Mouse (Mus musculus) kidney, adult 2 months (tissue): ENCODE measurements around the gene Zfp213.

Source experiments
- CTCF ChIP-seq: fragments of 200-500 bp; conservative IDR thresholded peaks from 2 replicates; pipeline ENCODE4 v1.5.1; 2011; ENCODE audit warnings: low read depth, mild to moderate bottlenecking, control low read depth, low read length, moderate library complexity, mixed read lengths; ENCODE audit not compliant: insufficient read depth, insufficient read length
- POLR2A ChIP-seq: fragments of 200-500 bp; IDR thresholded peaks from one replicate; pipeline ENCODE4 v1.6.1; 2011; ENCODE audit warnings: low read depth, low read length, control low read depth

DNA sequence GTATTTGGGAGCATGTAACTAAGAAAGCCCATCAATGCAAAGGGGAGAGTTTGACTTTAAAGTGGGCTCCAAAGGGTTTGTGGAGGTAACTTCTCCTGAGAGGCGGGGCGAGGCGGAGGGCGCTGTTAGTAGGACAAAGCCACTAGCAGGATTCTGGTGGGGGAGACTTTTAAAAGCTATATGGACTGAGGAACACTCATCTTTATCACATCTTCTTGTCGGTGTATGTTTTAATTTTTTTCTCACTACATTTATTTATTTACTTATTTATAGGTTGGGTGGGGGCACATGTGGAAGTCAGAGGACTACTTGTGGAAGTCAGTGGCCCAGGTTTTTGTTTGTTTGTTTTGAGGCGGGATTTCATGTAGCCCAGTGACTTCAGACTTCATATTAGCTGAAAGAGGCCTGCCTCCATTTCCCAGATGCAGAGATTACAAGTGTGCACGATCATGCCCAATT is 35.6 kb upstream of the Zfp213 start:
- no peak for TF ChIP-seq CTCF
- TF ChIP-seq POLR2A, result no peak
